Mouse (Mus musculus): ENCODE data around the gene Gm12216.

- TF ChIP-seq CTCF (IDR thresholded peaks at IDR 0.05; ENCODE audit: low read depth): no peak
- TF ChIP-seq EP300 (IDR thresholded peaks at IDR 0.05; ENCODE audit: low read depth): no peak
Measured at GRCm38 (mm10) chr11:53813001-53813868, 45.8 kb downstream of the Gm12216 start.

All from liver, embryonic 14.5 days (tissue).